Mouse (Mus musculus): Measurements from ENCODE around the gene Ufc1. TPM values are rescaled to one million over a fixed set of nuclear protein-coding genes. Genes with fewer than 3 reads are reported as not detected.
"Not testable (repeated sequence)": the region's sequence is repeated elsewhere in the genome, so short reads cannot be mapped to it uniquely, and the experiment has no call there.

The Ufc1 gene
- total RNA-seq (2021), result 100 to 1,000 TPM; 145 to 153 TPM
- long read RNA-seq, experiment 1, transcript Ufc1-202 (6 exons, 914 nt), result major isoform, 93 of 121 reads
- long read RNA-seq, experiment 1, transcript Ufc1-201 (7 exons, 1,007 nt), result minor isoform, 22 of 121 reads
- long read RNA-seq, experiment 1, partial matches to known transcripts, result 0 of 121 reads
- long read RNA-seq, experiment 1, other reads (novel, unspliced or antisense), result 5 of 121 reads
- long read RNA-seq, experiment 2, transcript Ufc1-202 (6 exons, 914 nt), result major isoform, 54 of 81 reads
- long read RNA-seq, experiment 2, transcript Ufc1-201 (7 exons, 1,007 nt), result minor isoform, 22 of 81 reads
- long read RNA-seq, experiment 2, partial matches to known transcripts, result 3 of 81 reads
- long read RNA-seq, experiment 2, other reads (novel, unspliced or antisense), result 1 of 81 reads

- DNase-seq, result peak; percentile 83
These were observed at the start of gene Ufc1 for GRCm38 (mm10) chr1:171294298-171295062. TSS of gene Ufc1 (minus strand) at chr1:171295024.

GRCm38 (mm10) chr1:171343922-171344677 lies 49.3 kb upstream of the Ufc1 start:
- DNase-seq, result peak; percentile 60

GRCm38 (mm10) chr1:171342262-171343207 lies 47.7 kb upstream of the Ufc1 start:
- no peak for DNase-seq

GRCm38 (mm10) chr1:171330216-171330560 lies 35.4 kb upstream of the Ufc1 start:
- DNase-seq, result no peak

- DNase-seq, result no peak
These were observed 34.8 kb upstream of the Ufc1 start for GRCm38 (mm10) chr1:171329433-171330215.

- peak; percentile 91 for DNase-seq
These were observed 34.1 kb upstream of the Ufc1 start, which contains the start of gene Dedd for GRCm38 (mm10) chr1:171328839-171329432. TSS of gene Dedd (plus strand) at chr1:171329145.

GRCm38 (mm10) chr1:171328244-171328643 lies 33.4 kb upstream of the Ufc1 start:
- peak; percentile 22 for DNase-seq

- DNase-seq, result not testable (repeated sequence)
These were observed 31.8 kb upstream of the Ufc1 start for GRCm38 (mm10) chr1:171326588-171326987.

GRCm38 (mm10) chr1:171325571-171325970 lies 30.7 kb upstream of the Ufc1 start:
- no peak for DNase-seq

GRCm38 (mm10) chr1:171322012-171322411 lies 27.2 kb upstream of the Ufc1 start:
- no peak for DNase-seq

- DNase-seq, result peak; percentile 42
These were observed 26.6 kb upstream of the Ufc1 start for GRCm38 (mm10) chr1:171321415-171321814.

GRCm38 (mm10) chr1:171320151-171320550 lies 25.3 kb upstream of the Ufc1 start:
- DNase-seq, result no peak

GRCm38 (mm10) chr1:171319748-171320147 lies 24.9 kb upstream of the Ufc1 start:
- no peak for DNase-seq

GRCm38 (mm10) chr1:171309321-171309720 lies 14.5 kb upstream of the Ufc1 start:
- DNase-seq, result no peak

GRCm38 (mm10) chr1:171306157-171306556 lies 11.3 kb upstream of the Ufc1 start:
- not testable (repeated sequence) for DNase-seq

GRCm38 (mm10) chr1:171298226-171298625 lies 3.4 kb upstream of the Ufc1 start:
- no peak for DNase-seq

GRCm38 (mm10) chr1:171295063-171295402 lies 209 bp upstream of the Ufc1 start:
- DNase-seq, result no peak

GRCm38 (mm10) chr1:171293906-171294297 lies 922 bp downstream of the Ufc1 start:
- DNase-seq, result no peak

- DNase-seq, result no peak
These were observed 1.5 kb downstream of the Ufc1 start for GRCm38 (mm10) chr1:171293351-171293750.

- DNase-seq, result no peak
These were observed 6.5 kb downstream of the Ufc1 start for GRCm38 (mm10) chr1:171288328-171288727.
